Mouse (Mus musculus) right cerebral cortex, postnatal 4 days (tissue): Measurements from ENCODE around the gene Lrrc61.

ENCODE experiments used
- DNase-seq: peaks from one replicate; pipeline ENCODE4 v3.0.0-alpha.2; 2022

The Lrrc61 gene

DNA sequence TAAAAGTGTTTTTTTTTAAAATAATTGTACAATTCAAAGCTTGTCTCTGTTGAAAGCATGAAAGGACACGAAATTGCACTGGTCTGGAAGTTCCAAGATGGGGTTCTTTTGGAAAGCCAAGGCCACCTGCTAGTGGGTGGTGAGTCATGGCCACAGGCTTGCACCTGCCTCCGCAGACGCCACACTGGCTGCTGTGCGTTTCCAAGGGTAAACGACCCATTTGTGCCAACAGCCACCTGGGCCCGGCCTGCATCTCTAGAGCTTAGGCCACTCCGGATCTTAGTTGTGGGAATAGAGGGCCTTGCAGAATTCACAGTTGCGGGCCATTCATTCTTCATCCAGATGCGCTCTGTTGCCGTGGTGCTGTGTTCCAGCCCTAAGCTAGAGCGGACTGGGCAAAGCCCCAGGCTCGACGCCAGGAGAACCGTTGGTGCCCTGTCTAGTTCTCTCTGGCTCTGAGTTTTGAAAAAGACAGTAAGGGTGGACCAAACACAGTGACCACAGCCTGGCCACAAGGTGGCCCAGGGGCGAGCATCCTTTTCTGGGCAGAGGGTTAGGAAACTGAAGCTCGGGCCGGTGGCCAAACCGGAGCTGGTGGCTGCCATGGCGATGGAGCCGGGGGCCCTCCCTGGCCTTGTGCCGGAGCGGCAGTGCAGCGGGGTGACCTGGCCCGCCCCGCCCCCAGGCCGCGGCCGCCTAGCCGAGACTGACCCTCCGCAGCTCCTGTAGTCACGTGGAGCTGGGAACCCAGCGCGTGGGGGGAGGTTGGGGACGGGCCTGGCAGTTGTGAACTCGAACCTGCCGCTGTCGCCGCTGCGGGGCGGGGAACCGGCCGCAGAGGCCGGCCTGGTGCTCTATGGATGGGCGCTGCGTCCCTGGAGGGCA lies 38.8 kb downstream of the Lrrc61 start, which contains the start of the genes Repin1 and Gm44965:
Repin1 (plus strand) TSS at position 726 of the 885 bp plus-strand sequence.
Gm44965 (plus strand) TSS at position 784 of the 885 bp plus-strand sequence.
- DNase-seq = peak; percentile 89

DNA sequence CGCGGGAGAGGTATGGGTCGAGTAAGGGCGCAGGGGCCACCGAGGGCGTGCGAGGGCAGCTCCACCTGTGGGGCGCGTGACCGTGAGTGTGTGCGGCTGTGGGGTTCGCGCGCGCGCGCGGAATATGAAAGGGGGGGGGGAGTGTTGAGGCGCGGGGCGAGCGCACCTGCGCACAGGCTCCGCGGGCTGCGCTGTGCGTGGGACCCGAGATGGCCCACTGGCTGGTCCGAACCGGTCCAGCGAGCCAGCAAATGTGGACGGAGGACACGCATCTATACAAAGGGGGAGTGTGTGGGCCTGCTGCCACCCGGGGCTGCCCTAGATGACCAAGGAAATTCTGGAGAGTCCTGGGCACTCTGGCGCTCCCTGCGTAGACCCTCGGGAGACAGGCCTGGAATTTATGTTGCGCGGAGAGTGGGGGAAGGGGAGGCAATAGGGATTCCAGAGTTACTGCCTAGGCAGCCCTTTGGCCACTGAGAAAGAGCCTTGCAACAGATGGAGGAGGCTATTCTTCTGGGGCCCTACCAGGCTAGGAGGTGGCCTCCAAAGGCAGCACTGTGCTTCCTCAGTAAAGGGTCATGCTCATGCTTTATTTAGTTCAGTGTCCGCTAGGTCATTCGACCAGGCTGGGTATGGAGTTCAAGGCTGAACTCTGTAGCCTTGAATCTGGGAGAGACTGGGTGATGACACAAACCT lies 39.6 kb downstream of the Lrrc61 start:
- no peak for DNase-seq

- DNase-seq = no peak
Measured at GRCm38 (mm10) chr6:48595278-48595677, 40.7 kb downstream of the Lrrc61 start.

DNA sequence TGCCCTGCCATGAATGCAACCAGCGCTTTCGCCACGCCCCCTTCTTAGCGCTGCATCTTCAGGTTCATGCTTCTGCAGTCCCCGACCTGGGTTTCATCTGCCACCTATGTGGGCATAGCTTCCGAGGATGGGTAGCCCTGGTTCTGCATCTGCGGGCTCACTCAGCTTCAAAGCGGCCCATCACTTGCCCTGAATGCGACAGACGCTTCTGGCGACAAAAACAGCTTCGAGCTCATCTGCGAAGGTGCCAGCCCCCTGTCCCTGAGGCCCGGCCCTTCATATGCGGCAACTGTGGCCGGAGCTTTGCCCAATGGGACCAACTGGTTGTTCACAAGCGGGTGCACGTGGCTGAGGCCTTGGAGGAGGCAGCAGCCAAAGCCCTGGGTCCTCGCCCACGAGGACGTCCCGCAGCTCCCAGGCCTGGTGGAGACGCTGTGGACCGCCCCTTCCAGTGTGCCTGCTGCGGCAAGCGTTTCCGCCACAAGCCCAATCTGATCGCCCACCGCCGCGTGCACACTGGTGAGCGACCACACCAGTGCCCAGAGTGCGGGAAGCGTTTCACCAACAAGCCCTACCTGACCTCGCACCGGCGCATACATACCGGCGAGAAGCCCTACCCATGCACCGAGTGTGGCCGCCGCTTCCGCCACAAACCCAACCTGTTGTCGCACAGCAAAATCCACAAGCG lies 42.1 kb downstream of the Lrrc61 start:
- DNase-seq = no peak

DNA sequence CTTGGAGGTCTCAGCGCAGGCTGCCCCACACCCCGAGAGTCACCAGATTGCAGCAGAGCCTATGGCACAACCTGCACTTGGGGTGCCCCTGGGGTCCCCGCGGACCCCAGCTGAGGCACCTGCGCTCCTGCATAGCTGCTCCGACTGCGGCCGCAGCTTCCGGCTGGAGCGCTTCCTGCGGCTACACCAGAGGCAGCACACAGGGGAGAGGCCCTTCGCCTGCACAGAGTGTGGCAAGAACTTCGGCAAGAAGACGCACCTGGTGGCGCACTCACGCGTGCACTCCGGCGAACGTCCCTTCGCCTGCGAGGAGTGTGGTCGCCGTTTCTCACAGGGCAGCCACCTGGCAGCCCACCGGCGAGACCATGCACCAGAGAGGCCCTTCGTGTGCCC lies 42.6 kb downstream of the Lrrc61 start:
- no peak for DNase-seq

GRCm38 (mm10) chr6:48600594-48600993 lies 46.0 kb downstream of the Lrrc61 start:
- DNase-seq = no peak

DNA sequence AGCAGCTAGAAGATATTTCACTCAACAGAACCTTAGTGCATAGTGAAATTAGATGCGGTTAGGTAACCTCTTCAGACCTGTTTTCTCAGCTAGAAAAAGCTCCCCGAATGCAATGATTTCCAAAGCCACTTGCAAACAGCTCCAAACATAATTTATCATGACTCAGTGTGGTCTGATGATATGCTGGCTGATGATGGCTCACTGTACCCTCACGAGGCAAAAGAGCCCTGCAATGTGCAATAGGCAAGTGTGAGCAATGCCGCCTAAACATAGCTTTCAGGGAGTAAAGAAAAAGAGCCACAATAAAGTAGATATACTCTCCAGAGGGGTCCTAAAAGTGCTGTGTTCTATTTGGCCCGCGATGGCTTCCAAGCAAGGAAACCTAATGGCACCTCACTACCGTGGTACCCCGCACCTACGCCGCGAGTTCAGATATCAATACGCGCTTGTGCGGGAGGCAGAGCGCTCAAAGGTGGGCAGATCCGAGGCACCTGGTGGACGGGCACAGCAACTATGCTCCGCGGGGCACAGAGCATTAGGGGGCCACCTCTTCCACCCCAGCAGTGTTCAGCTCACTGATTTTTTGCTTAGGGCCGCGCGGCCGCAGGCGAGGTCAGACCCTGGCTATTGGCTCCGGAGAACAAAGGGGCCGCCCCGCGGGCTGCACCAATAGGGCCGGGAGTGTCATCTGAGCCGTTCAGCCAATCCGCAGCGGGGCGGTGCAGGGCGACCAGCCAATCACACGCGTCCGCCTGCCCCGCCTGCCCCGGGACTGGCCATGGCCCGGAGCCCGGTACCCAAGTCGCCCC lies 46.9 kb downstream of the Lrrc61 start, which contains the start of gene Zfp775:
Zfp775 (plus strand) TSS at position 793 of the 809 bp plus-strand sequence.
- peak; percentile 96 for DNase-seq

GRCm38 (mm10) chr6:48602080-48602741 lies 47.6 kb downstream of the Lrrc61 start:
- peak; percentile 56 for DNase-seq

GRCm38 (mm10) chr6:48608124-48608523 lies 53.5 kb downstream of the Lrrc61 start:
- DNase-seq = no peak

GRCm38 (mm10) chr6:48609512-48609911 lies 54.9 kb downstream of the Lrrc61 start:
- no peak for DNase-seq

DNA sequence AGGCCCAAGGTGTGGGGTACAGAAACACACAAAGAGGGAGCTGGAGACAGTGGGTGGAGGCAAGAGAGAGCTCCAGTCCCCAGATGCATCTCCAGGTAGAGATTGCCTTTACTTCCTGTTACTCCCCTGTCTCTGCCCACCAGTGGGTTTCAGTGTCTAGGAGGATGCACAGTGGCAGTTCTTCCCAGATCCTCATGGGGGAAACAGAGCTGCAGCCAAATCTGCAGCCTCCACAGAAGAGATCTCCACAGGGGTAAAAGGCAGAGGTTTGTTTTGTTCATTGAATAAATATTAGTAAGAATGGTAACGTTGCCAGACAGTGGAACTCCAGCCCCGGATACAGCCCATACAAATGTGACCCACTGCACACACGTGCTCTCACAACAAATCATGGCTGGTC lies 56.1 kb downstream of the Lrrc61 start:
- no peak for DNase-seq

DNA sequence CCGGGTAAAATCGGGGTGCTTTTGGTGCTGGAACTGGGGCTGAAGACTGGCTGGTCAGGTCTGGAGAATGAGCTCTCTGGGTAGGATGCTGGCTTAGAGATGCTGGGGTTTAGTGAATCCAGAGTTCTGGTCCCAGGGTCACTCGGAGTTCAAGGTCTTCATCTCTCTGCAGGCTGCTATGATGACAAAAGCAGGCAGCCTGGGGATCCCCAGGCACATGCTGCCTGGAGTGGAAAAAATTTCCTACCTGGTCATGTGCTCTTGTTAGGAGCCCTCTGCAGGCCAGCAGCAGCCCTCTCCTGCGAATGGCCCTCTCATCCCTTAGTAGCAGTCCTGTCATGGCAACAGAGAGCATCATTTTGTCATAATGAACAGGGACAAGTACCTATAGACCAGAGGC lies 58.9 kb downstream of the Lrrc61 start:
- no peak for DNase-seq

GRCm38 (mm10) chr6:48614756-48615155 lies 60.2 kb downstream of the Lrrc61 start:
- no peak for DNase-seq

DNA sequence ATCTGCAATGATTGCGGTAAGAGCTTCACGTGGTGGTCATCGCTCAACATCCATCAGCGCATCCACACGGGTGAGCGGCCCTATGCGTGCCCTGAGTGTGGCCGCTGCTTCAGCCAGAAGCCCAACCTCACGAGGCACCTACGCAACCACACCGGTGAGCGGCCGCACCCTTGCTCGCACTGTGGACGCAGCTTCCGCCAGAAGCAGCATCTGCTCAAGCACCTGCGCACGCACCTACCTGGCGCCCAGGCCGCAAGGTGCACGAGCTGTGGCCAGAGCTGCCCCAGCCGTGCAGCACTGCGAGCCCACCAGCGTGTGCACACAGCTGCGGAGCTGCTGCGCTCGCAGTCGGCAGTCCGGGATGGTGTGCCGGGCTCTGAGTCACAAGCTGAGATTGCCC lies 65.4 kb downstream of the Lrrc61 start:
- DNase-seq = no peak
